Mouse (Mus musculus): Measurements from ENCODE around the gene Phldb1. TPM values are rescaled to one million over a fixed set of nuclear protein-coding genes. Genes with fewer than 3 reads are reported as not detected.

Gene Phldb1
- total and polyA plus RNA-seq, 3 experiments = 13.8 to 23.0 TPM; not detected in 1

DNA sequence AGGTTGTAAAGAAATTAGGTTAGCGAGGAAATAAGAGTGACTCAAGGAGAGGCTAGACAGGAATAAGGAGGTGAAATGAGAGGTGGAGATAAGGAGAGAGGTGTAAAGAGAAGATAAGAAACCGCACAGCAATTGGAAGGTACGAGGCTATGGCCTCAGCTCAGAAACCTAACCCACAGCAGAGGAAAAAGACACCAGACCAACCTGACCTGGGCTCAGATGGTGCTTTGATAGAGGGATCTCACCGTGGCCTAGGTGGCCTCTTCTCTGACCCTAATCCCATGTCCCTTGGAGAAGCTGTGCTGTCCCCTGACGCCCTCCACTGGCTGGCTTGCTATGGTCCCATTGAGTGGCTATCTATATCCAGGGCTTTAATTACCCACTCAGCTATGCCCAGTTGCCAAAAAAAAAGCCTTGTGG is 2.9 kb downstream of the Phldb1 start (continued):
- no peak for TF ChIP-seq ZKSCAN1 (IDR thresholded peaks at IDR 0.05; ENCODE audit: low read depth, low read length)

DNA sequence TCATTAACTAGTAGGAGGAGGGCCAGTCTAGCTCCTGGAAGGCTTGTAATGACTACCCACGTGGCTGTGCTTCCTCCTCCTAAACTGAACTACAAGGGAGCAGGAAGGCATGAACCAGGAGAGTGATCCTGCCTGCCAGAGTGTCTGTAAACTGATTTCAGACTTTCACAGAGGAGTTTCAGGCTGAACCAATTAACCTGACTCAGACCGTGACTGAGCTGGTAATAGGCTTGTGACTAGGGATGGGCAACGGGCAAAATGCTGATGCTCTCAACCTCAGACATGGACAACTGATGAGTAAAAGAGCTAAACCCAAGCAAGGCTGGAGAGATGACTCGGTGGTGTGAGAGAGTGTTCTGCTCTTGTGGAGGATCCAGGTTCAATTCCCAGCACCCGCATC is 7.6 kb downstream of the Phldb1 start:
- no peak overlapping the region for H3K9ac ChIP-seq (ENCODE audit: control insufficient read depth, low read depth, low read length, poor library complexity, severe bottlenecking)
- peaks cover 6% of the 10 kb centered on the region in 2 experiments for H3K4me1 ChIP-seq (ENCODE audit: control insufficient read depth in 1 of 2, insufficient read depth in 2 of 2, low read length in 2 of 2)
- H3K27me3 ChIP-seq (ENCODE audit: control insufficient read depth in 1 of 2, insufficient read depth in 2 of 2, low read length in 2 of 2) = no peaks in the 10 kb centered on the region; a peak in 1 of 4 replicates
- TF ChIP-seq POLR2A (IDR thresholded peaks at IDR 0.05; ENCODE audit: control insufficient read depth in 1 of 2, insufficient read depth in 1 of 2, low read depth in 1 of 2, low read length in 2 of 2, poor library complexity in 1 of 2) (no peak), MAFK (IDR thresholded peaks at IDR 0.05; ENCODE audit: borderline replicate concordance, low read depth, low read length) (no peak), RCOR1 (IDR thresholded peaks at IDR 0.05; ENCODE audit: low read depth, low read length) (no peak), MXI1 (IDR thresholded peaks at IDR 0.05; ENCODE audit: low read depth, low read length) (no peak), POLR2AphosphoS5 (IDR thresholded peaks at IDR 0.05; ENCODE audit: borderline replicate concordance, low read depth, low read length) (no peak), MEF2A (IDR thresholded peaks at IDR 0.05; ENCODE audit: extremely low read depth, insufficient replicate concordance, low read depth, low read length, poor library complexity, severe bottlenecking) (no peak), NELFE (IDR thresholded peaks at IDR 0.05; ENCODE audit: low read depth, low read length) (no peak), ETS1 (IDR thresholded peaks at IDR 0.05; ENCODE audit: low read depth, low read length) (no peak), SIN3A (IDR thresholded peaks at IDR 0.05; ENCODE audit: low read length) (no peak), SMC3 (IDR thresholded peaks at IDR 0.05; ENCODE audit: low read depth, low read length) (no peak), POLR2AphosphoS2 (IDR thresholded peaks at IDR 0.05; ENCODE audit: low read length) (no peak), ELF1 (IDR thresholded peaks at IDR 0.05; ENCODE audit: low read depth, low read length) (no peak), USF2 (IDR thresholded peaks at IDR 0.05; ENCODE audit: borderline replicate concordance in 1 of 2, insufficient read depth in 1 of 2, low read depth in 1 of 2, low read length in 2 of 2) (no peak), ZKSCAN1 (IDR thresholded peaks at IDR 0.05; ENCODE audit: low read depth, low read length) (no peak), TCF12 (IDR thresholded peaks at IDR 0.05; ENCODE audit: low read depth, low read length) (no peak)
- no peak overlapping the region for H3K27ac ChIP-seq (ENCODE audit: control insufficient read depth, low read depth, low read length)
- DNase-seq (ENCODE audit: low read depth, low spot score) = no peak
- H3K36me3 ChIP-seq (ENCODE audit: control insufficient read depth in 1 of 2, insufficient read depth in 2 of 2, low read length in 2 of 2) = peaks cover 0 to 9% of the 10 kb centered on the region in 2 experiments; a peak in 2 of 4 replicates
- no peak overlapping the region for H3K4me3 ChIP-seq (ENCODE audit: control insufficient read depth in 1 of 2, insufficient read depth in 1 of 2, low read depth in 2 of 2, low read length in 2 of 2)
- no peaks in the 10 kb centered on the region for H3K9me3 ChIP-seq (replicated peaks; ENCODE audit: insufficient read depth, low read length)
- no peaks in the 10 kb centered on the region for H3K79me2 ChIP-seq (ENCODE audit: control insufficient read depth, insufficient read depth, low read length, poor library complexity)

DNA sequence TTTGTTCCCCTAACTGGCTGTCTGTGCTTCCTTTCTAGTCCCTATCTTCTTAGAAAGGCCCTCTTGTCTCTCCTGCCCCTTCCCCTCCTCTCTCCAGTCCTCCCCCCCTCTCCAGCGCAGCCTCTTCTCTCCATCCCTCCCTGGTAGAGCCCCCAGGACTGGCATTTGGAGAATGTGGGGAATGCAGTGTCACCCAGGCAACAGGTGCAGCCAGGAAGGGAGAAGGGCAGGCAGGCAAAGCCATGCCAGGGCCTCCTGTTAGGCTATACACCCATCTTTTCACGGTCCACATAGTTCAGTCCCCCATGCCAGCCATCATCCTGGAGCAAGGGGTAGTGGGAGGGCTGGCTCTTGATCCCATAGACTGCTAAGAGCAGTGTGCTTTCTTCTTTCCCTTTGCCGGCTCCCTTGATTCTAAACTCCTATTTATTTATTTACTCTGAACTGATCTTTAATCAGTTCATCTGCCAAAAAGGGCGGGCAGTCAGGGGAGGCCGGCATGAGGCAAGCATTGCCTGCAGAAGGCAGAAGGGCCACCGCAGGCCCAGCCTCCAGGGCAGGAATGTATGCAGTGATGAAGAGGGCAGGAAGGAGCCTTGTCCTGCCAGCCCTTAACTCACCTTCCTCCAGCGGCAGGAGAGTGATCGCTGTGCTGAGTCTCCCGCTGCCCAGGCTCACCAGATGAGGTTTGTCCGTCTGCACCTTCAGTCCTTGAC is 8.4 kb downstream of the Phldb1 start:
- H3K36me3 ChIP-seq (ENCODE audit: control insufficient read depth in 1 of 2, insufficient read depth in 2 of 2, low read length in 2 of 2) = peaks cover 0 to 3% of the 10 kb centered on the region in 2 experiments; a peak in 2 of 4 replicates
- no peak overlapping the region for H3K4me3 ChIP-seq (ENCODE audit: control insufficient read depth in 1 of 2, insufficient read depth in 1 of 2, low read depth in 2 of 2, low read length in 2 of 2)
- no peaks in the 10 kb centered on the region; a peak in 1 of 4 replicates for H3K27me3 ChIP-seq (ENCODE audit: control insufficient read depth in 1 of 2, insufficient read depth in 2 of 2, low read length in 2 of 2)
- H3K9ac ChIP-seq (ENCODE audit: control insufficient read depth, low read depth, low read length, poor library complexity, severe bottlenecking) = no peak overlapping the region
- TF ChIP-seq BHLHE40 (IDR thresholded peaks at IDR 0.05; ENCODE audit: borderline replicate concordance, low read depth, low read length) = no peak
- TF ChIP-seq TCF12 (IDR thresholded peaks at IDR 0.05; ENCODE audit: low read depth, low read length) = no peak
- TF ChIP-seq KAT2A (conservative IDR thresholded peaks at IDR 0.05; ENCODE audit: low read depth, low read length) = no peak
- no peak for TF ChIP-seq USF2 (IDR thresholded peaks at IDR 0.05; ENCODE audit: borderline replicate concordance in 1 of 2, insufficient read depth in 1 of 2, low read depth in 1 of 2, low read length in 2 of 2)
- no peak for TF ChIP-seq MYC (IDR thresholded peaks at IDR 0.05; ENCODE audit: low read depth, low read length)
- no peak overlapping the region for H3K27ac ChIP-seq (ENCODE audit: control insufficient read depth, low read depth, low read length)
- DNase-seq (ENCODE audit: low read depth, low spot score) = no peak
- H3K9me3 ChIP-seq (replicated peaks; ENCODE audit: insufficient read depth, low read length) = no peaks in the 10 kb centered on the region
- H3K4me1 ChIP-seq (ENCODE audit: control insufficient read depth in 1 of 2, insufficient read depth in 2 of 2, low read length in 2 of 2) = peaks cover under 1 to 8% of the 10 kb centered on the region in 2 experiments
- H3K79me2 ChIP-seq (ENCODE audit: control insufficient read depth, insufficient read depth, low read length, poor library complexity) = no peaks in the 10 kb centered on the region
